Mouse (Mus musculus) cerebellum, postnatal 14 days (tissue): Measurements from ENCODE around the gene Aldh5a1.

Source experiments
- DNase-seq, 2 experiments: peaks; one replicate each; pipeline ENCODE4 v3.0.0; 2021; ENCODE audit warnings: mixed read lengths in 2 of 2

The Aldh5a1 gene

GRCm38 (mm10) chr13:24862021-24862420 lies 75.4 kb downstream of the Aldh5a1 start:
- DNase-seq = no peak

GRCm38 (mm10) chr13:24861084-24861483 lies 76.4 kb downstream of the Aldh5a1 start:
- no peak for DNase-seq

- DNase-seq = no peak
Measured at GRCm38 (mm10) chr13:24859115-24859514, 78.3 kb downstream of the Aldh5a1 start.
